ENCODE assay signal across 15 mouse cellular contexts in genomic region chr19:36490911-36491310, GRCm38 (mm10).
A peak's percentile ranks its signal among the peaks of the same experiment; 100 is the strongest.
DNase-seq lines count a peak whose midpoint lies in the region; TF ChIP-seq lines count a peak whose summit lies in the region.
"Had no signal": no experiment of that assay in that cellular context is flagged by ENCODE, and none has a peak within 500 bp of the region (broad histone marks: within the 10 kb centered on the region; RNA-seq: fewer than 3 reads in every experiment).

No protein-coding gene starts in this region.

- H3K36me3 ChIP-seq in myocyte (ENCODE audit: control insufficient read depth, insufficient read depth), result no peaks in the 10 kb centered on the region
- H3K36me3 ChIP-seq: embryonic facial prominence, embryonic 13.5 days; limb, embryonic 15.5 days; midbrain, embryonic 13.5 days had no signal

- no peak for TF ChIP-seq CTCF in layer of hippocampus, adult 2 months (conservative IDR thresholded peaks at IDR 0.05)

- H3K27me3 ChIP-seq in myocyte (ENCODE audit: control insufficient read depth, insufficient read depth, insufficient read length), result no peaks in the 10 kb centered on the region
- H3K27me3 ChIP-seq: embryonic facial prominence, embryonic 13.5 days; limb, embryonic 15.5 days; midbrain, embryonic 13.5 days had no signal

- H3K27ac ChIP-seq in layer of hippocampus, adult 2 months, result peak overlapping the region; percentile 46; the same call in 1 of the 2 replicates
- H3K27ac ChIP-seq: embryonic facial prominence, embryonic 13.5 days; limb, embryonic 15.5 days; midbrain, embryonic 13.5 days had no signal

- no peaks in the 10 kb centered on the region for H3K79me2 ChIP-seq in myocyte (ENCODE audit: control insufficient read depth, insufficient read depth)

- no peak for TF ChIP-seq POLR2A in myocyte (IDR thresholded peaks at IDR 0.05; ENCODE audit: insufficient read length, low read depth)

- peak; percentile 69 for DNase-seq in adrenal gland, adult 2 months
- no peak for DNase-seq in adrenal gland, postnatal 10 days
- DNase-seq in layer of hippocampus, adult 2 months (ENCODE audit: low spot score in 2 of 2), result peak; percentile 33 to 56
- no peak for DNase-seq in layer of hippocampus, adult 8-10 months (ENCODE audit: low spot score in 2 of 2)
- peak; percentile 73 for DNase-seq in NIH3T3 (ENCODE audit: low read depth)
- DNase-seq in gastrocnemius, postnatal 10 days, result no peak
- DNase-seq in gastrocnemius, adult 18-20 months (ENCODE audit: low spot score), result no peak
- DNase-seq: heart, adult 18-20 months; liver, postnatal 0 days; lung, postnatal 4 days; thymus, adult 2 months had no signal

- H3K4me3 ChIP-seq in layer of hippocampus, adult 2 months, result no peak overlapping the region
- no peak overlapping the region for H3K4me3 ChIP-seq in myocyte
- H3K4me3 ChIP-seq: embryonic facial prominence, embryonic 13.5 days; limb, embryonic 15.5 days; midbrain, embryonic 13.5 days had no signal

- H3ac ChIP-seq in myocyte (ENCODE audit: control insufficient read depth, insufficient read length), result no peak overlapping the region

- H3K4me2 ChIP-seq in myocyte (ENCODE audit: low read depth), result peak overlapping the region; percentile 46
- H3K4me2 ChIP-seq: embryonic facial prominence, embryonic 13.5 days; limb, embryonic 15.5 days; midbrain, embryonic 13.5 days had no signal

TF ChIP-seq in myocyte, 11 proteins besides CTCF, POLR2A, EP300 and RAD21:
- TF ChIP-seq REST (IDR thresholded peaks at IDR 0.05; ENCODE audit: insufficient read depth, insufficient read length) (no peak), MAX (IDR thresholded peaks at IDR 0.05; ENCODE audit: low read depth) (no peak), MYOG (IDR thresholded peaks at IDR 0.05; ENCODE audit: control insufficient read depth in 1 of 3, insufficient read depth in 1 of 3, insufficient read length in 2 of 3, low read depth in 2 of 3) (no peak), MYOD1 (IDR thresholded peaks at IDR 0.05; ENCODE audit: control insufficient read depth in 1 of 3, insufficient read length in 2 of 3, low read depth in 2 of 3) (no peak), CEBPB (IDR thresholded peaks at IDR 0.05; ENCODE audit: insufficient read depth, poor library complexity, severe bottlenecking) (no peak), TCF3 (IDR thresholded peaks at IDR 0.05; ENCODE audit: insufficient read length, low read depth) (no peak), USF1 (IDR thresholded peaks at IDR 0.05; ENCODE audit: low read depth) (no peak), TCF12 (IDR thresholded peaks at IDR 0.05; ENCODE audit: insufficient read depth, poor library complexity, severe bottlenecking) (no peak), E2F4 (IDR thresholded peaks at IDR 0.05; ENCODE audit: insufficient read depth) (no peak), SRF (IDR thresholded peaks at IDR 0.05; ENCODE audit: control insufficient read depth, insufficient read length, low read depth) (no peak), POLR2AphosphoS2 (IDR thresholded peaks at IDR 0.05; ENCODE audit: insufficient read length, low read depth) (no peak)
TF ChIP-seq in myocyte: peak in this region for 0.

Comparison
In these comparisons a context has a peak if more than half of its experiments do, and no peak if none do; other contexts are left out.
1. DNase-seq: peak in adrenal gland, adult 2 months (single experiment), layer of hippocampus, adult 2 months (2 of 2) and NIH3T3 (single experiment); none in adrenal gland, postnatal 10 days (single experiment), layer of hippocampus, adult 8-10 months (0 of 2), gastrocnemius, postnatal 10 days (single experiment) and gastrocnemius, adult 18-20 months (single experiment).